Mouse (Mus musculus): Measurements from ENCODE around the gene Acss1. TPM values are rescaled to one million over a fixed set of nuclear protein-coding genes. Genes with fewer than 3 reads are reported as not detected.

Gene Acss1
- 0.47 and 0.83 TPM in 2 replicates for total RNA-seq (2014; rRNA removed)
- polyA plus RNA-seq (2012; rRNA removed): 0.29 and 0.47 TPM in 2 replicates

DNA sequence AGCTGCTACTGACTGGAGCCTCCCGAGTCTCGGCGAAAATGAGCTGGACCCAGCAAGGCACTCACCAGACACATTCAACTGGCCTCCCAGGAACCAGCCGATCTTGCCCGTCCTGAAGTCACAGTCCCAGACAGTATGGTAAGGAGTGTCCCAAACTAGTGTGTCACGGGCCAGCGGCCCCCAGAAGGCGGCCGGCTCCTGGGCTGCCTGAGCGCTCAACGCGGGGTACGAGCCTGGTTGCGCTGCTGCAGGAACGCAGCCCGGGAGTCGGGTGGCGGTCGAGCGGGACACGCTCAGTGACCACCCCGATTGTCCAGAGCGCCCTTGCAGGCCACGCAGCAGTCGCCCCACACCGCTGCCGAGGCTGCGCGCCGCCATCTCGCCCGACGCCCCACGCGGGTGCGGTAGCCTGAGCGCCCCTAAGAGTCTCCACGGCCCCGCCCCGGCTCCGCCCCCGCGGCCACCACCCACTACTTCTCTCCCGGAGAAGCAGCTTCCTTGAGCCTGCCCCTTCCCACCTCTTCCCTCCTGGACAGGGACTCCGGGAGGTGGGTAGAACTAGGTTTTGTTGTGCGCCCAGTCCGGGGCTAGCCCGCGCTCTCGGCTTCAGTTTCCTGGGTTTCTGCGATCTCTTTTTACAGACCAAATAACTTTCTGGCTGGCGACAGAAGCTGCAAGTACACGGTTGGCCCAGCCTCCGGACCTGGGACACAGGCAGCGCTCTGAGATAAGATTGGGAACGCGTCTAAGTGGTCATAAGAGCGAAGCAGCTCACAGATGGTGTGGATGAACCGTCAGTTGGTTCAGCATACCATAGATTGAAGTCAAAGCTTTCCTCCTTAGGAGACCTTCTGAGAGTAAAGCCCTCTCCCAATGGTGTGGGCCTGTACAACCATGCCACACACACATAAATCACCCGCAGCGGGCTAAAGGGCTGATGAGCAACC, at the start of gene Acss1:
TSS of gene Acss1 (minus strand) at position 681 of the 947 bp plus-strand sequence.
- H3K79me2 ChIP-seq (ENCODE audit: control insufficient read depth, insufficient read depth, low read length): no peaks in the 10 kb centered on the region
- H3K4me1 ChIP-seq (ENCODE audit: control insufficient read depth, insufficient read depth, low read length): peaks cover 2% of the 10 kb centered on the region
- no peak for TF ChIP-seq CTCF (IDR thresholded peaks at IDR 0.05; ENCODE audit: low read depth, low read length)
- TF ChIP-seq POLR2A (IDR thresholded peaks at IDR 0.05; ENCODE audit: extremely low read depth, insufficient read depth, low read length): no peak
- no peak for DNase-seq (ENCODE audit: extremely low read depth, low read depth, low spot score)
- H3K27ac ChIP-seq (replicated peaks; ENCODE audit: insufficient read depth, low read depth, low read length): no peak within 1 kb of the TSS
- H3K27me3 ChIP-seq (ENCODE audit: control insufficient read depth, insufficient read depth, low read length): peaks cover 4% of the 10 kb centered on the region; the same call in 1 of the 2 replicates
- H3K9ac ChIP-seq (ENCODE audit: low read depth, low read length): peak within 1 kb of the TSS; percentile 62
- WGBS: 4% methylated on average over 60 of the region's 61 CpGs
- H3K36me3 ChIP-seq (ENCODE audit: control insufficient read depth, insufficient read depth, low read length): no peaks in the 10 kb centered on the region
- peak within 1 kb of the TSS; percentile 71 for H3K4me3 ChIP-seq (ENCODE audit: insufficient read depth, low read depth, low read length)

DNA sequence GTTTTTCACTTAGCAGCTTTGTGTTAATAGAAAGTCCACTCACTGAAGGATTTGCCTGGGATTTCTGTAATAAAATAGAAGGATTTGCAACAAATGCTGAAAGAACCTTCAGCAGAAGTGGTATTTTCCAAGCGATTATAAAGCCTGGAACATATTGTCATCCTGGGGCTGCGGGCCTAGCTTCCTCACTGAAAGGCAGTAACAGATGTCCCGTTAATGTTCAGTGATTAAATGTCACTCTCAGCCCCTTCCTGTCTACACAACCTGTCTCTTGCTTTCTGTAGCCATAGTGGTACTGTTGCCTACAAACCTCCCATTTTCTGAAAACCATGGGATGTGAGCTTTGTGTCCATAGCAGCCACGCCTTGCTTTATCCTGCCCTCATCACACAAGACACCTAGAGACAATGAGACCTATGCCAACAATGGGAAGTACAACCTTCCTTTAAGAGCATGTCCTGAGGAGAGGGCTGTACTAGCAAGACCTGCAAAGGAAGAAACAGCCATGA, 43.9 kb upstream of the Acss1 start:
- Histone ChIP-seq H3K27me3 (ENCODE audit: control insufficient read depth, insufficient read depth, low read length) (no peaks in the 10 kb centered on the region), H3K4me1 (ENCODE audit: control insufficient read depth, insufficient read depth, low read length) (no peaks in the 10 kb centered on the region), H3K27ac (replicated peaks; ENCODE audit: insufficient read depth, low read depth, low read length) (no peak overlapping the region), H3K36me3 (ENCODE audit: control insufficient read depth, insufficient read depth, low read length) (no peaks in the 10 kb centered on the region), H3K9ac (ENCODE audit: low read depth, low read length) (no peak overlapping the region), H3K4me3 (ENCODE audit: insufficient read depth, low read depth, low read length) (no peak overlapping the region), H3K79me2 (ENCODE audit: control insufficient read depth, insufficient read depth, low read length) (no peaks in the 10 kb centered on the region)
- 81% methylated on average over 4 of the region's 4 CpGs for WGBS
- DNase-seq (ENCODE audit: extremely low read depth, low read depth, low spot score): no peak
- no peak for TF ChIP-seq CTCF (IDR thresholded peaks at IDR 0.05; ENCODE audit: low read depth, low read length)
- no peak for TF ChIP-seq POLR2A (IDR thresholded peaks at IDR 0.05; ENCODE audit: extremely low read depth, insufficient read depth, low read length)

DNA sequence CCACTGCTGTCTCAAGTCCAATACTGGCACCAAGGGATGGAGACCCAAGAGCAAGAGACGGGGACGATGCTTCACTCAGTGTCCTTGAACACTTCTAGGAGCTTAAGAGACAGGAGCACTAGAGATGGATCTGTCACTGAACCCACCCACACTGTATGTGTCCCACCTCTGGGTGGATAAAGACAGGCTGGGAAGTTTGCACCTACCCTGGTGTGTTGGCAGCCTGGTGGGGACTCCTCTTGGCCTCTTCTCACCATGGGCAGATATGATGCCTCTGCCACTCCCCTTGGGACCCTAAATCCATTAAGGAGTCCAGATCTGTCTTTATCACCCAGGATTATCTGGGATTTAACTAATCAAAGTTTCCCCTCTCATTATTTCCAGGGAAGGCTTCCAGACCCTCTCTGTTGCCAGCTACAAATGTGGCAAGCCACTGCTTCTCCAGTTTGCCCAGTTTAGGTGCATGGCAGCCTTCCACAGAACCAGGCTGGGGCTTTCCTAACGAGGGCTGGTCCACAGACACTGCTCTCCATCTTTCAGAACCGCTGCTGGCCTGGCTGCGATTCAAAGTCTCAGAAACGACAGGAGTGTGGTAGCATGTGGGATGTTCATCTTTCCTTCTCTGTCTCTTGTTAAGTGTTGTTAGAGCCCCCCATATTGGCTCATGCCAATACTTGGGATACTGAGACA, 23.3 kb upstream of the Acss1 start:
- Histone ChIP-seq H3K9ac (ENCODE audit: low read depth, low read length) (no peak overlapping the region), H3K4me3 (ENCODE audit: insufficient read depth, low read depth, low read length) (no peak overlapping the region), H3K27ac (replicated peaks; ENCODE audit: insufficient read depth, low read depth, low read length) (no peak overlapping the region), H3K4me1 (ENCODE audit: control insufficient read depth, insufficient read depth, low read length) (no peaks in the 10 kb centered on the region), H3K79me2 (ENCODE audit: control insufficient read depth, insufficient read depth, low read length) (no peaks in the 10 kb centered on the region), H3K36me3 (ENCODE audit: control insufficient read depth, insufficient read depth, low read length) (no peaks in the 10 kb centered on the region), H3K27me3 (ENCODE audit: control insufficient read depth, insufficient read depth, low read length) (peaks cover 13% of the 10 kb centered on the region; the same call in 1 of the 2 replicates)
- TF ChIP-seq CTCF (IDR thresholded peaks at IDR 0.05; ENCODE audit: low read depth, low read length) (no peak), POLR2A (IDR thresholded peaks at IDR 0.05; ENCODE audit: extremely low read depth, insufficient read depth, low read length) (no peak)
- no peak for DNase-seq (ENCODE audit: extremely low read depth, low read depth, low spot score)
- 72% methylated on average over 6 of the region's 6 CpGs for WGBS

DNA sequence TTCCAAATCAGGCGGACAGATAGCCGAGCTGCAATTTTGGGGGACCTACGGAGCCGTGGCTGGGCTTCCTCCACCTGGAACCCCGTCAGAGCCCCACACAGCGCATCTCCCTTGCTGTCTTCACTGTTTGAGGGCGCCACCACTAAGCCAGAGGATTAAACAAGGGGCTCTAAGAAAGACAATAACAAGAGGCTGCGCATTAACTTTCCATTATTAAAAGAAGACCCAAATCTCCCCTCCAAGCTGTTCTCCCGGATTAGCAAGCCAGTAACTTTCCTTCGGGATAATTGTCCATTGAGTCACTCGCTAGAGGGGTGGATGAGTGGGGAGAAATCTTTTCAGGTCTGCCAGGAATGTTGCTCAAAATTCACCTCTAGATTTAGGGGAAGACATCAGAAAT, 21.9 kb upstream of the Acss1 start:
- no peak overlapping the region for H3K4me3 ChIP-seq (ENCODE audit: insufficient read depth, low read depth, low read length)
- no peak for TF ChIP-seq CTCF (IDR thresholded peaks at IDR 0.05; ENCODE audit: low read depth, low read length)
- no peak for TF ChIP-seq POLR2A (IDR thresholded peaks at IDR 0.05; ENCODE audit: extremely low read depth, insufficient read depth, low read length)
- H3K27ac ChIP-seq (replicated peaks; ENCODE audit: insufficient read depth, low read depth, low read length): no peak overlapping the region
- H3K9ac ChIP-seq (ENCODE audit: low read depth, low read length): no peak overlapping the region
- no peaks in the 10 kb centered on the region for H3K79me2 ChIP-seq (ENCODE audit: control insufficient read depth, insufficient read depth, low read length)
- WGBS: 8% methylated on average over 11 of the region's 11 CpGs
- H3K4me1 ChIP-seq (ENCODE audit: control insufficient read depth, insufficient read depth, low read length): no peaks in the 10 kb centered on the region
- H3K27me3 ChIP-seq (ENCODE audit: control insufficient read depth, insufficient read depth, low read length): peaks cover 13% of the 10 kb centered on the region; the same call in 1 of the 2 replicates
- H3K36me3 ChIP-seq (ENCODE audit: control insufficient read depth, insufficient read depth, low read length): no peaks in the 10 kb centered on the region
- DNase-seq (ENCODE audit: extremely low read depth, low read depth, low spot score): no peak

DNA sequence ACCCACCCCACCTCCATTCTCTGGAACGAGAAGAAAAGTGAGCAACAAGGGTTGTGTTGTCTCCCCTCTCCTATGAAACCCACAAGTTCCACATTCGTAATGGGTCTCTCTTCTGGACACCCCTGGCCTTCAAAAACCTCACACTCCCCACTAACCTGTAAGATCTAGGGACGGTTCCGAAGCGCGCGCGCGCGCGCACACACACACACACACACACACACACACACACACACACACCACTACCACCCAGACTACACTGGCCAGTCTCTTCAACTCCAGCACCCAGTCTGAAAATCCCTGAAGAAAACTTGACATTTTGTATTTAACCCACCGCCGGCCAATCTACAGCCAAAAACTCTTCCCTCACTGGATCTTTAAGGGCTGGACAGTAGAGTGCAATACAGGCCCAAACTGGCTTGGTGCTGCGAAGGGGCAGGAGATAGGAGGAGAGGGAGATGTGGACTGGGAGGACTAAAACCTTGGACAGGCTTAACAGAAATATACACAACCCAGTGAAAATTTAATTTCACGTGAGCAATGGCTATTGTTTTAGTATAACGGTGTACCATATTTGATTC, 21.0 kb upstream of the Acss1 start, which contains the start of gene Vsx1:
TSS of gene Vsx1 (minus strand) at position 138 of the 578 bp plus-strand sequence.
- peaks cover 13% of the 10 kb centered on the region; the same call in 1 of the 2 replicates for H3K27me3 ChIP-seq (ENCODE audit: control insufficient read depth, insufficient read depth, low read length)
- H3K27ac ChIP-seq (replicated peaks; ENCODE audit: insufficient read depth, low read depth, low read length): no peak within 1 kb of the TSS
- 39% methylated on average over 16 of the region's 16 CpGs for WGBS
- H3K4me1 ChIP-seq (ENCODE audit: control insufficient read depth, insufficient read depth, low read length): no peaks in the 10 kb centered on the region
- H3K36me3 ChIP-seq (ENCODE audit: control insufficient read depth, insufficient read depth, low read length): no peaks in the 10 kb centered on the region
- no peak for TF ChIP-seq CTCF (IDR thresholded peaks at IDR 0.05; ENCODE audit: low read depth, low read length)
- no peak for TF ChIP-seq POLR2A (IDR thresholded peaks at IDR 0.05; ENCODE audit: extremely low read depth, insufficient read depth, low read length)
- no peak within 1 kb of the TSS for H3K4me3 ChIP-seq (ENCODE audit: insufficient read depth, low read depth, low read length)
- H3K9ac ChIP-seq (ENCODE audit: low read depth, low read length): no peak within 1 kb of the TSS
- DNase-seq (ENCODE audit: extremely low read depth, low read depth, low spot score): no peak
- no peaks in the 10 kb centered on the region for H3K79me2 ChIP-seq (ENCODE audit: control insufficient read depth, insufficient read depth, low read length)

Data from liver, adult 2 months (tissue).